Mouse (Mus musculus): ENCODE measurements around the gene Nid1.
"Not testable (repeated sequence)": the region's sequence is repeated elsewhere in the genome, so short reads cannot be mapped to it uniquely, and the experiment has no call there.

The Nid1 gene

DNA sequence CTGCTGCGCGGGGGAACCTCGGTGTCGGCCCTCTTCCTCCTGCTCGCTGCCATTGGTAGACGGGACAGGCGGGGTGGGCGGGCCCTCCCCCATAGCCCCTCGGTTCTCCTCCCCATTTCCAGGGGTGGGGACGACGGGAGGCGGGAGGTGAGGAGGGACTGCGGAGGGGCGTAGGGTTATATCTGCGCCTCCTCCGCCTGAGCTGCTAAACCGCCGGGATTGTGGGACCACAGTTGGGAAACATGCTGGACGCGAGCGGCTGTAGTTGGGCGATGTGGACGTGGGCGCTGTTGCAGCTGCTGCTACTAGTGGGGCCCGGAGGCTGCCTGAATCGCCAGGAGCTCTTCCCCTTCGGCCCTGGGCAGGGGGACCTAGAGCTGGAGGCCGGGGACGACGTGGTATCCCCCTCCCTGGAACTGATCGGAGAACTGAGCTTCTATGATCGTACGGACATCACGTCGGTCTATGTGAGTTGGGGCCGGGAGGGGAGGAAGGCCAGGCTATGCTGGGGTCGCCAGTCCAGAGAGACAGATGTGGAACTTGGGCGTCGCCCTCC, at the start of gene Nid1:
Gene Nid1, plus strand, starts transcription at position 92 of the 556 bp plus-strand sequence.
- not testable (repeated sequence) for DNase-seq (ENCODE audit: low spot score)

DNA sequence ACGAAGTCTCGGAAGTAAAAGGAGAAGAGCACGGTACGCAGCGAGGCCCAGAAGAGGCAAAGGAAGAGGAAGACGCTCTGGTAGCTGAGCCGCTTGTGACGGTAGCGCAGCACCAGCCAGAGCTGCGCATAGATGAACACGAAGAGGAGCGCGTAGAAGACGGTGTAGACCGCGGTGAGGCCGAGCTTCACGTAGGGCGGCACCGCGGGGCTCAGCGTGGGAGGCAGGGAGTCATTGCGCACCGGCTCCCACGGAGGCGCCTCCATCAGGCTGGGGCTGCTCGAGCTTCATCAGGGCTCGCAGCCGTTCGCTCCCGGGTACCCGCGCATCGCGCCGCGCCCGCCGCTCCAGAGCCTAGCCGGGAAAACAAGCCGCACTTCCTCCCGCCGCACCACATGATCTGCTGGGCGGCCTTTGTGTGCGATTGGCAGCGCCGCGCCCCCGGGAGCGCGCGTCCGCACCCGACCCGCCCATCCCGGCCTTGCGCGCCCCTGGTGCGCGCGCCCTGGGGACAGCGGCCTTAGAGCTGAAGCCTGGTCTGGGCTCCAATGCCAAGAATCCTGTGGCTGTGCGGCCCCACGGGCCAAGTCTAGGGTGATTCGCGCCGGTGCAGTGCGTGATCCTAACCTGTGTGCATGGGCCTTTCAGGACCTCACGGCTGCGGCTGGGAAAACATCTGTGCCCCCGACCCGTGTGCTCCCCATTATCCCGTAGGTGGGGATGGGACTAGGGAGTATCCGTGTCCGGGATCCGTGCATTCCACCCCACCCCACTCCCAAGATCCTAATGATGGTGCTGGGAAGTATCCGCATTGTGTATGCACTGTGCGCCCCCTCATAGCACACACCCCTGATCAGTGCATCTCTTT, 43.9 kb upstream of the Nid1 start, which contains the start of gene Gpr137b:
Gene Gpr137b, minus strand, starts transcription at position 787 of the 868 bp plus-strand sequence.
- peak; percentile 35 for DNase-seq (ENCODE audit: low spot score)

DNA sequence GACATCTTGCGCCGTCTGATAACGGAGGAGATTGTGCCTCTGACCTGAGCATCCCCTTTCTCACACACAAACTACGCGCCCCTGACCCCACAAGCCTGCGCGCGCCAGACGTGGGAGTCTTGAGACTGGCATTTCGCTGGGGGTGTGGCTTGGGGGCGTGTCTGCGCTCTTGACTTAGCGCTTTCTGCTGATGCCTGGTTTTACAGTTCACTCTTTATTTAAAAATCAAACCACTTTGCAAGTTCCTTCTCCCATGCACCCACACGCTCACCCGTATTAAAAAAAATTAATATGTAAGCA, 43.3 kb upstream of the Nid1 start:
- DNase-seq (ENCODE audit: low spot score), result not testable (repeated sequence)

DNA sequence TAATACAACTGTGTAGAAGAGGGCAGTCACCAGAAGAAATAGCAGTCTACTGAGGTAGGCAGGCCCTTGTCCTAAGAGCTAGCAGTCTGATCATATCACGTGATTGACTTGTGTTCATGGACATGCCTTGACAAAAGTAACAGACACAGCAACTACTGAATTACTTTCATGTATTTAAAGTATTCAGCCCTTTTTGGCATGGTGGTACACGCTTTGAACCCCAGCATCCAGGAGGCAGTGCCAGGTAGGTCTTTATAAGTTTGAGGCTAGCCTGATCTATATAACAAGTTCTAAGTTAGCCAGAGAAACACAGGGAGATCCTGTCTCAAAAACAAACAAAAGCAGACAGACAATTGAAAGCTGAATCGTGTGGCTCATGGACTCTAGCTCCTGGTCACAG, 36.5 kb upstream of the Nid1 start:
- DNase-seq (ENCODE audit: low spot score), result not testable (repeated sequence)

DNA sequence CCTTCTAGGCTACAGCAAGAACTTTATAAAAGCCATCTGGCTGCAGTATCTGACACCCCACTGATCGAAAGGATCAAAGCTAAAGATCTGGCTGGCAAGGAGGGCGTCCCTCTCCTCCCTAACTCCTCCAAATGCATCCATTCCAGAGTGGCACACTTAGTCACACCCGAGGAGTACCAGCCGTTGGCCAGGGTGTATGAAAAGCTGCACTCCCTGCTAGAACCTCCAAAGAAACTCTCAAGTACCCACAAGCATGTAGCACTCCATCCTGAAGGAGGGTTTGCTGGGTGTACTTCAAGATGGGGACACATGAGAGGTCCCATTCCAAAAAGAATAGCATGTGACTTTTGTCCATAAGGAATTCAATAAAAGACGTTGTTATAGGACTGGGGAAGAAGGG, 34.5 kb upstream of the Nid1 start:
- not testable (repeated sequence) for DNase-seq (ENCODE audit: low spot score)

DNA sequence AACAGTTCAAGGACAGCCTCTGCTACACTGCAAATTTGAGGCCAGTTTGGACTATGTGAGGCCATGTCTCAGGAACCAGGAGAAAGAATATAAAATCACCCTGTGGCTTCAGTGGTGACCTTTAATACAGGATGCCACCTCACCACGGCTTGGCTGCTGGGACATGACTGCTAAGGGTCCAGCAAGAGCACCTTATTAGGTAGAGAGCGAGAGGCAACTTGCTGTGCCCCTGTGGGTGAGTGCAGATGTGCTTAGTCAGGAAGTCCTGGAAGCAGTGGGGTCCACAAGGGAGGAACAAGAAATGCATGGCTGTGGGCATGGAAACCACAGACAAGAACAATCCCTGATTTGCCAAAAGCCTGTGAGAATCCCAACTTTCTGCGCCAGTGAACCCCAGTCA, 34.0 kb upstream of the Nid1 start:
- DNase-seq (ENCODE audit: low spot score), result not testable (repeated sequence)

DNA sequence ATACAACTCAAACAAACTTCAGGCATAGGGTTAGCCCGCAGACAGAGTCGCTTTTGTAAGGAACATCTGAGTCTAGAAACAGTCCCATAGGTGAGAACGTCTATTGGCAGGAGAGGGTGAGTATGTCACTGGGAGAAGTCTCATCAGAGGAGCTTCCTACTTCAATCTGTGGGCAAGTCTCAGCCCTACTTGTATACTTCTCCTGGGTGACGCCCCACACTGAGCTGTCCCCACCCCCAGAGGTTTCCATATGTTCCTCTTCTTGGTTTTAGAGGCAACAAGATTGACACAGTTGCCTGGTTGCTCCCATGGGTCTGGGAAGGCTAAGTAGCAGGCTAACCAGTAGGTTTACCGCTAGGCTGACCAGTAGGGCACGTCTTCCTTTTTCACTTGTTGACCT, 33.5 kb upstream of the Nid1 start:
- not testable (repeated sequence) for DNase-seq (ENCODE audit: low spot score)

DNA sequence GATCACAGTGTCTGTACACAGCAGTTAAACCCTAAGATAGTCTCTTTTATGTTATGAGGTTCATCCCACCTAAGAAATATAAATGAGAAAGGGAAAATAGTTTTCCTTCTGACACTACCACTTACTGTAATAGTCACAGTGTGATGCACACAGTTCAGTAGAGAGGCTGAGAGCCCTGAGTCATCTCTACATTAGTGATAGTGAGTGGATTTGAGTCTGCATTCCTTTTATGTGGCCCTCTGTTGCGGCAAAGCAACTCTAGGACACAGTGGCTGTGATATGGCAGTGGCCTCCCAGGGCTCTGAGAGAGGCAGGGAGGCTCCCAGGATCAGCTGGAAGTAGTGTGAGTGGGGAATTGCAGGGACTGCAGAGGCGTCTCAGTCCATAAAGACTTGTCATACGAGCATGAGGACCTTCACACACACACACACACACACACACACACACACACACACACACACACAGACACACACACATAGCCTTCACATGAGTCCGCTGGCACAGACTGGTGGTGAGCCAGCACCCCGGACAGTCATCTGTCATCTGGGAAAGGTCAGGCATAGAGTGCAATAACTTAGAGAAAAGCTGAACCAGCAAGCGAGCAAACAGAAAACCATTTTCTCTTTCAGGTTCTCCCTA, 32.7 kb upstream of the Nid1 start:
- DNase-seq (ENCODE audit: low spot score), result not testable (repeated sequence)

DNA sequence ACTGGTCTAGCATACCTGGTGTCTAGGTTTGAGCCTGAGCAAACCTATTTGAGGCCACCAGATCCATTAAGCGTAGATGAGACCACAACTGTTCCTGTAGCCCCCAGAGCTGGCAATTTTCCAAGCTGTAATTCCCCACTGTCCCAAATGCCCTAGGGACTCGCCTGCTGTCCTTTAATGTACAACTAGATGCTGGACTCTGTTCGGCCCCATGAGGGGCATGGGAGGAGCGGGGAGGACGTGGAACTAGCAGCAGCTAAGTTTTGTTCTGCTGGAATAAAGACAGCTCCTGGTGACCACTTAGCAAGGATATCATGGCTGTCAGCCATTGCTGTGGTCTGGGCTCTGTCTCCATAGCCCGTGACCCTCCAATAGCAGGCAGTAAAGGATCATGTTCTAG, 31.8 kb upstream of the Nid1 start:
- DNase-seq (ENCODE audit: low spot score), result not testable (repeated sequence)

DNA sequence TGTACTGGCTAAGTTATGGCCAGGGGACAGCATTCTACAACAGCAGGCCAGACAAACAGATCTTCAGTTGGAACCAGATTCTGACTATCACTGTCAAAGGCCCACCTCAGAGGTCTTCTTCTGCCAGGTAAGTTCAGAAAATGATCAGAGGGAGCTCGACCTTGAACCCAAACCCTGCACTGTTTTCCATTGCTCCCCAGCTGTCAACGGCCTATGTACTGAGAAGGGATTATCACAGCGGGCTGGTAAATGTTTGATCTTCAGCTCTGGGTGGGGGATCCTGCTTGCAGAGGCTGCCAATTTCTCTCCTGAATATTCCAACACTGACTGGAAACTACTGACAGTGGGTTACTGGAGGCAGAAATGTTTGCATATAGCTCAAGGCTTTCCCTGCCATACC, 23.1 kb upstream of the Nid1 start:
- no peak for DNase-seq (ENCODE audit: low spot score)

DNA sequence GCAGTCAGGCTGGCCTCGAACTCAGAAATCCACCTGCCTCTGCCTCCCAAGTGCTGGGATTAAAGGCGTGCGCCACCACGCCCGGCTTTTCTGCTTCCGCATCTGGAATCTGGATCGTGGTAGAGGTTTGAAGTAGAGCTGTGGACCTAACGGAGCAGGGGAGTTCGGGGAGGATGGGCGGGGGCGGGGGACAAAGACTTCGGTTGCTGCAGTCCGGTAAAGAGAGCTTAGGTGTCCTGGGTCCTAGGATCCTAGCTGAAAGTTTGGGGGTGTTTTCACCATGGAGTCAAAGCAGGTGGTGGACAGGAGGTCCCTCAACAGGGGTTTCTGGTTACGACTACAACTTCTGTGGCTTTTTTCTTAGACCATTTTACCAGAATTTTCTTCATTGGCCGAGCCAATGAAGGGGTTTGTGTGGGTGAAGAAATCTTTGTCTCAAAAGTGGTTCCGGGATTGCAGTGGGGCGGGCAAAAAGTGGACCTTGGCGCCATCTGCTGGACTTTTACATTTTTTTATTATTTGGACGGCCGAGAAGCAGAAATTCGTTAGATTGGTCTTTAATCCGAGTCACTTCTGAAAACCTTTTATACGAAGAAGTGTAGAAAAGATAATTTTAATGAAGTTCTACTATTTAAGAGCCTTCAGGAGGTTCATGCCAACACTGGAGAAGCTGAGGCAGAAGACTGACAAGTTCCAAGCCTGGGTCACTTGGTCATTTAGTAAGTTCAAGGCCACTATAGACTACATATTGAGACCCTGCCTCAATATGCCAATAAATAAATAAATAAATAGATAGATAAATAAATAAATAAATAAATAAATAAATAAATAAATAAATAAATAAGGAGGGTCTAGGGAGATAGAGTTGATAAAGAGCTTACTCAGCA, 22.0 kb upstream of the Nid1 start:
- DNase-seq (ENCODE audit: low spot score), result peak; percentile 26

DNA sequence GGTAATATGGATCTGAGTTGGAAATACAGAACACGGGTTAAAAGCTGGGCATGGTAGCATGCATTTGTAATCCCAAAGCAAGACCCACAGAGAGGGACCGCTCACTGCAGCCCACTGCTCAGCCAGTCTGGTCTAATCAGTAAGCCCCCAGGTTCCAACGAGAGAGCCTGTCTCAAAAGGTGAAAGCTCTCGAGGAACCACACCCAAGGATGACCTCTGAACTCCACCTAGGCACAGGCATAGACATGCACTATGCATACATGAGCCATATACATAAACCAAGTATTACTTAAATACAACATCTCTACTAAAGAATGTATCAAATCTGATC, 21.4 kb upstream of the Nid1 start:
- not testable (repeated sequence) for DNase-seq (ENCODE audit: low spot score)

DNA sequence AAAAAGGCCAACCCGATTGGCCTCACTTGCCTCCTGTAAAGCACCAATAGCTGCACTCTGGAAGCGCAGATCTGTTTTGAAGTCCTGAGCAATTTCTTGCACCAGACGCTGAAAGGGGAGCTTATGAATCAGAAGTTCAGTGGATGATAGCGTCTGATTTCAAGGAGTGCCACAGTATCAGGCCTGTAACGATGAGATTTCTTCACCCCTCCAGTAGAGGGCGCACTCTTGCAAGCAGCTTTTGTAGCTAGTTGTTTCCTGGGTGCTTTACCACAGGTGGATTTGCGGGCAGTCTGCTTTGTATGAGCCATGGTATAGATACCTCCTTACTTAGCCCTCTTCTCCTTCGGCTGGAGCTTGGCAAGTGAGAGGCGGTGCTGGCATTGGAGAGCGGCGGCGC, 18.5 kb upstream of the Nid1 start:
- DNase-seq (ENCODE audit: low spot score), result not testable (repeated sequence)

DNA sequence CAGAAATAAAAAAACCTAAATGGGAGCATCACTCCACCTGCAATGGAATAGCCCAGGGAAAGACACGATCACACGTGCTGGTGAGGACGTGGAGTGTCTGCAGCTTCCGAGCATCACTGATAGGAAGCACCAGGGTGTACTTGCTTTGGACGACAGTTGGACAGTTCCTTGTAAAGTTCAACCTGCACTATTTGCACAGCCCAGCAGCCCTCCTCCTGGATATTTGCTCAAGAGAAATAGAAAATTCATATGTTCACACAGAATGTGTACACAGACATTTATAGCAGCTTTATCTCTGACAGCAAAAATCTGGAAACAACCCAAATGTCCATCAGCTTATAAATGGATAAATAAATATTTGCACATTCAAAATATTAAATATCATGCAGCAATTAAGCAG, 14.1 kb upstream of the Nid1 start:
- DNase-seq (ENCODE audit: low spot score), result not testable (repeated sequence)

DNA sequence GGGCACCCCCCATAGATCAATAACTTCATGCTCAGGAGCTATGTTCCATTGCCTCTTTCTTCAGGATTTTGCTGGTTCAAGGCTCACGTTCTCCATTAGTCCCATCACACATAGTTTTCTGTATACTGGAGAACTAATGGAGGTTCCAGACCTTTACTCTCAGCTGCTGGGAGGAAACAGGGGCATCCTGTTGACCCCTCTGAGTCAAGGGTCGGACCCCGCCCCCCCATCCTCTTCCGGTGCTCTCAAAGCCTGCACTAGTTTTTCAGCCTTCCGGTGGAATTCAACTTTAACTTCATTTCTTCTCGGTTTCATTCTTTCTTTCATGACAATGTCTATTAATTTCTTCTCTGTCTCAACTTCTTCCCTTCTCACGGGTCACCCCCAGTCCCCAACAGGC, 1.2 kb upstream of the Nid1 start:
- DNase-seq (ENCODE audit: low spot score), result not testable (repeated sequence)

DNA sequence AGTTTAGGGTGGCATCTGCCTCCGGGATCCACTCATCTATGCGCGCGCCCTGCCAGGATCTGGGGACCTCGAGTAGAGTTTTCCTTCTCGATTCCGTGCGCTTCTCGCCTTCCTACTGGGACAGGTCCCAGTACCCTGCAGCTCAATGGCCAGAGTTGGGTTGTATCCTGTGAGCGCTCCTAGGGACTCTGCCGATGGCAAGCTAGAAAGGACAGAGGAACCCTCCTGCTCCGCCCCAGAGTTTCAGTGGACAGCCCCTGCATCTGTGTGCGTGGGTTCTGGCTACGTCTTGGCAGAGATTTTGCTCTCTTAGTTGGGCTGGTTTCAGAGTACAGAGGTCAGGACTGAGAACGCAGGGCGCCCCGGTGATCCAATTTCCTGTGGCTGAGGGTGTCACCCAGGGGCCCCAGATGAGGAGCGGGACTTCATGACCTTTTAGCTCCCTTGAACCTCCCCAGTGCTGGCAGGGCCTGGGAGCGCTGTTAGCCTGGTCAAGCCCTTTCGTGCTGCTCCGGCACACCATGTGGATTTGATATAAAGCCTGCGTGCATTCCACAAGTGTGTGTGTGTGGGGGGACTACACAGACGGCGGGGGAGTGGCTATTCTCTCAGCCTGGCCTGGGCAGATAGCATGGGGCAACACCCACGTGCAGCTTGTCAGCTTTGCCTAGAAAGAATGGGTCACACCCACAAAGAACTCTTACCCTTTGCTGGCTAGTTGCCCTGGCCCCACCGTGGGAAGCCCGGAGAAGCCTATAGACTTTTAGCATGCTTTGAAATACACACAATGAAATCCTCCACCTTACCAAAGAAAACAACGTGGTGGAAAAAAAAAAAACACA, 982 bp downstream of the Nid1 start:
- DNase-seq (ENCODE audit: low spot score), result not testable (repeated sequence)

DNA sequence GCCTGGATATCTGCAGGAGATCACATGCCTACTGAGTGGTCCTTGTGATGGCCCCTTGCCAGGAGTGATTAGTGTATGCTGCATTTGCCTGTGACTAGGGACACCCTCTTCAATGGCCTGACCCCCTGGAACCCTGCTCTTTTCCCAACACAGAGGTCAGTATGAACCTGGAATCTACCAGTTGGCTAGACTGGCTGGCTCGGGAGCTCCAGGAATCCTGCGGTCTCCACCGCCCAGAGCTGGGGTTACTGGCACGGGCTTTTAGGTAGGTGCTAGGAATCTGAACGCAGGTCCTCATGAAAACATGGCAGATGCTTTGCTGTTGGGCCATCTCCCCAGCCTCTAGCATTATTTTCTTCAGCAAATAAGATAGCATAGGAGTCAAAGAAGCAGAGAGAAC, 8.2 kb downstream of the Nid1 start:
- not testable (repeated sequence) for DNase-seq (ENCODE audit: low spot score)

DNA sequence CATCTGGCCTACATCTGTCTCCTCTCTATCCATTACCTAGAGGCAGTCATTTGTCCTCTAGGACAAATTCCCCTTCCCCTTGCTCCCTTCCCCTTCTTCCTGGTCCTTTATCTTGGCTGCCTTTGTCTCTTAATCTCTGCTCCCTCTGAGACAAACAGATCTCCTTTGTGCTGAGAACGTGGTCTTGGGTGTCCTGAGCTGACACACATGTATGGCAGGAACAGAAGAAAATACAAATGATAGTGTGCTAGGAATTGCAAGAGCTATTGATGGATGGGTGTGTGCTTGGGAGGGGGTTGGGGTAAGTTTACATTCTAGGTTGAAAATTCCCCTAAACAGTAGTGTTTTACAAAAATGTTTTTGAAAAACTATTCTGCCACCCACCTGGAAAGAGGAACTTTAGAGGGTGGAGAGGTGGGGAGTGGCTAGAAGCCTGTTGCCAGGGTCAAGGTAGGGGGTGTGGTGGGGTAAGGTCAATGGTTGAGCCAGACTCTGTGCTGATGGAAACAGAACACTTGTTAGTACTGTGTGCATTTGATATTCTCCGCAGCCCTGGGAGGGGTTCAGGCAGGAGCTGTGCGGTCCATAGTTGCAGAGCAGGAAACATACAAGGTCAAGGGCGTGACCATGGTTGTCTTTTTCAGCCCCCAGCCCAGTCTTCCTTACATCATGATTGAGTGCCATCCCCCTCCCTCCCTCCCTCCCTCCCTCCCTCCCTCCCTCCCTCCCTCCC, 9.5 kb downstream of the Nid1 start:
- DNase-seq (ENCODE audit: low spot score), result not testable (repeated sequence)

DNA sequence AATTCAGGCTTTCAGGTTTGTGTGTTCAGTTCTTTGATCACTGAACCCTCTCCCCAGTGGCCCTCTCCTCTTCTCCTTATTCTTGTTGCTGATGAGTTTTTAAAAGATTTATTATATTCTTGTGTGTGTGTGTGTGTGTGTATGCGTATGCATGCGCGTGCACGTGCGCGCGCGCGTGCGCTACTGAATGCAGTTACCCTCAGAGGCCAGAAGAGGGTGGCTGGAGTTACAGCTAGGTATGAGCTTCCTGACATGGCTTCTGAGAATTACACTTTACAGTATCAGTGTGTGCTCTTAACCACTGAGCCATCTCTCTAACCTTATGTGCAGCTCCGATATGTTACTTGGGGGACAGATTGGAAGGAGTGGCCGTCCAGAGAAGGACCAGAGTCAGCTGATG, 12.6 kb downstream of the Nid1 start:
- not testable (repeated sequence) for DNase-seq (ENCODE audit: low spot score)

DNA sequence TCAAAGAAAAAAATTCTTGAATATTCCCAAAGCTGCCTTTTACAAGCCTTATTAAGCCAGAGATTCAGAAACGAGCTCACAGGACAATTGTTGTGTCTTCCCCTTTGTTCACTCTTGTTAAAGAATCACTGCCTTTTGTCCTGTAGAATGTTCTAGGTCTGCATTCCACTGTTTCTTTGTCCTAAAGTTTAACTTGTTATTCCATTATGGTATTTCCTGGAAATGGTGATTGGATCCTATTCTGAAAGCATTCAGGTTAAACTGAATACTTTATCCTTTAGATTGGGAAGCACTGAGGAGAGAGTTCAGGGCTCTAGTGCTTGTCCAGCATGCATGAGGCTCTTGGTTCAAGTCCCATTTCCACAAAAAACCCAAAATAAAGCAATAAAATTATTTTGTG, 13.6 kb downstream of the Nid1 start:
- not testable (repeated sequence) for DNase-seq (ENCODE audit: low spot score)

DNA sequence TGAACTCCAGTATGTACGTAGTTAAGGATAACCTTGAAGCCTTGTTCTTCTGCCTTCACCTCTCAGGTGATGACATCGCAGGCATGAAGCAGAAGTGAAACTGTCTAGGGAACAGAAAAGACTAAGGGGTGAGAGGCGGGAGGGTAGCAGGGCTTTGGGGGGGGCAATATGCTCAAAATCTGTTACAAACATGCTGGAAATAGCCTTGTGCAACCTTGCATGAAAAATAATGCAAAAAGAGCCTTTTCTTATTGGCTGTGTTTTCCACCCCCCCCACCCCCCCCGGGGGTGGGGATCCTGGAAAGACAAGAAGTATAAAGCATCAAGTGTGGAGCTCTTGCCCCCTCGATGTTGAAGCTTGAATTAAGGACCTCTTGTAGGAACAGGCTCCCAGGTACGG, 16.0 kb downstream of the Nid1 start:
- DNase-seq (ENCODE audit: low spot score), result not testable (repeated sequence)

All from left cerebral cortex, adult 11 months (tissue).